In the genomic region with DNA sequence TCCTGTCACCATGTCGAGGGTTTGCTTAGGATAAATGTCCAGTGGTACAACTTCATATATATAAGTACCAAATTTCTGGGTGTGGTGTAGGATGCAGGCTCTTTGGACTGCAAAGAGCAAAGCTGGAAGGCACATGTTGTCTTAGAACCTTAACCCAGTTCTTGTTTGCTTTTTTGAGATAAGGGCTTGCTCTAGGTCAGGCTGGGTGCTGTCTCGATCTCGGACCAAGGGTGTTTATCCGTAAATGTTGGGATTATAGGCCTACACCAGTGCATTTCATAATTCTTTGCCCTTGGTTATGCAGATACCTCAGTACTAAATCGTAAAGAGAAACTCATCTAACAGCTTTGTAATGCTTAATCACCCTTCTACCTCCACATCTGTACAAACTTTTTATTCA, we compare ENCODE assay signal across 8 mouse cellular contexts. TPM values are rescaled to one million over a fixed set of nuclear protein-coding genes. Genes with fewer than 3 reads are reported as not detected.
DNase-seq lines count a peak whose midpoint lies in the region; ATAC-seq lines count a peak whose summit lies in the region.

No protein-coding gene starts in this region.

- peaks cover 9% of the 10 kb centered on the region for H3K4me1 ChIP-seq in heart, embryonic 16.5 days (ENCODE audit: control insufficient read depth, insufficient read depth, low read length)
- H3K4me1 ChIP-seq in hindbrain, embryonic 15.5 days (replicated peaks), result peaks cover 17% of the 10 kb centered on the region
- H3K4me1 ChIP-seq in midbrain, embryonic 13.5 days (replicated peaks), result peaks cover 17% of the 10 kb centered on the region

- peak overlapping the region; percentile 76 for H3K4me3 ChIP-seq in heart, embryonic 16.5 days (ENCODE audit: low read length)
- H3K4me3 ChIP-seq in hindbrain, embryonic 15.5 days, result peak overlapping the region; percentile 87
- peak overlapping the region; percentile 88 for H3K4me3 ChIP-seq in midbrain, embryonic 13.5 days (replicated peaks)

- no peak for DNase-seq in heart, adult 8-10 months (ENCODE audit: low spot score)
- peak; percentile 14 for DNase-seq in c-Kit-positive CD71-positive TER-119-negative erythroid progenitor cells, embryonic 14.5 days (ENCODE audit: low read depth)
- no peak for DNase-seq in adrenal gland, postnatal 25 days
- no peak for DNase-seq in ovary, adult 18-20 months (ENCODE audit: low spot score)
- no peak for DNase-seq in kidney, postnatal 14 days

- peak overlapping the region; percentile 73 for H3K9ac ChIP-seq in heart, embryonic 16.5 days (ENCODE audit: low read length)
- peak overlapping the region; percentile 54 for H3K9ac ChIP-seq in hindbrain, embryonic 15.5 days
- H3K9ac ChIP-seq in midbrain, embryonic 13.5 days (replicated peaks), result peak overlapping the region; percentile 81

- peak overlapping the region; percentile 85 for H3K4me2 ChIP-seq in heart, embryonic 16.5 days (ENCODE audit: low read depth, low read length)
- H3K4me2 ChIP-seq in hindbrain, embryonic 15.5 days, result peak overlapping the region; percentile 98
- peak overlapping the region; percentile 98 for H3K4me2 ChIP-seq in midbrain, embryonic 13.5 days (replicated peaks)

- H3K9me3 ChIP-seq in heart, embryonic 16.5 days (replicated peaks; ENCODE audit: control insufficient read depth, low read length), result no peaks in the 10 kb centered on the region
- no peaks in the 10 kb centered on the region for H3K9me3 ChIP-seq in hindbrain, embryonic 15.5 days
- H3K9me3 ChIP-seq in midbrain, embryonic 13.5 days, result no peaks in the 10 kb centered on the region

- WGBS in heart, embryonic 16.5 days, result 47% methylated on average over 5 of the region's 5 CpGs
- WGBS in hindbrain, embryonic 15.5 days, result 60% methylated on average over 5 of the region's 5 CpGs
- 62% methylated on average over 5 of the region's 5 CpGs for WGBS in midbrain, embryonic 13.5 days

- no peaks in the 10 kb centered on the region for H3K27me3 ChIP-seq in heart, embryonic 16.5 days (ENCODE audit: control insufficient read depth, insufficient read depth, low read length)
- no peaks in the 10 kb centered on the region for H3K27me3 ChIP-seq in hindbrain, embryonic 15.5 days
- no peaks in the 10 kb centered on the region for H3K27me3 ChIP-seq in midbrain, embryonic 13.5 days

- no peak for ATAC-seq in heart, embryonic 16.5 days (replicated peaks; ENCODE audit: extremely low read depth, insufficient read depth, low FRiP score)
- no peak for ATAC-seq in hindbrain, embryonic 15.5 days (ENCODE audit: low FRiP score, low read depth)
- no peak for ATAC-seq in midbrain, embryonic 13.5 days

- no peaks in the 10 kb centered on the region for H3K36me3 ChIP-seq in heart, embryonic 16.5 days (ENCODE audit: control insufficient read depth, insufficient read depth)
- H3K36me3 ChIP-seq in hindbrain, embryonic 15.5 days, result no peaks in the 10 kb centered on the region
- H3K36me3 ChIP-seq in midbrain, embryonic 13.5 days, result no peaks in the 10 kb centered on the region

- no peak overlapping the region for H3K27ac ChIP-seq in heart, embryonic 16.5 days (ENCODE audit: low read length)
- no peak overlapping the region for H3K27ac ChIP-seq in hindbrain, embryonic 15.5 days (replicated peaks)
- no peak overlapping the region for H3K27ac ChIP-seq in midbrain, embryonic 13.5 days

RNA-seq across cellular contexts. Expression of a gene that starts 0.8 kb away (rescaled TPM):
- 4.2 and 6.3 TPM in 2 replicates for polyA plus RNA-seq in heart, embryonic 16.5 days (2015; fragmentation: Nextera tagmentation; extraction: Ambion mirVana)
- 1 to 10 TPM; 5.0 to 9.5 (median 6.7) TPM for total RNA-seq in heart, adult 8-10 months (2022)
- 2.4 and 3.5 TPM in 2 replicates for polyA plus RNA-seq in hindbrain, embryonic 15.5 days (2015; fragmentation: Nextera tagmentation; extraction: Ambion mirVana)
- 4.3 and 4.7 TPM in 2 replicates for polyA plus RNA-seq in midbrain, embryonic 13.5 days (2015; fragmentation: Nextera tagmentation; extraction: Ambion mirVana)
- 1.0 and 2.1 TPM in 2 replicates for total RNA-seq in adrenal gland, postnatal 25 days (2021)

RNA-seq across cellular contexts. Expression of a gene that starts 22.1 kb away (rescaled TPM):
- 14.9 and 15.5 TPM in 2 replicates for polyA plus RNA-seq in heart, embryonic 16.5 days (2015; fragmentation: Nextera tagmentation; extraction: Ambion mirVana)
- total RNA-seq in heart, adult 8-10 months (2022), result 100 to 1,000 TPM; 220 to 269 (median 244) TPM
- 0.04 TPM in 1 of 2 replicates, not detected in the other for polyA plus RNA-seq in hindbrain, embryonic 15.5 days (2015; fragmentation: Nextera tagmentation; extraction: Ambion mirVana)
- not detected in 2 replicates for polyA plus RNA-seq in midbrain, embryonic 13.5 days (2015; fragmentation: Nextera tagmentation; extraction: Ambion mirVana)
- total RNA-seq in adrenal gland, postnatal 25 days (2021), result 0.15 TPM in 1 of 2 replicates, not detected in the other

Comparison
In these comparisons a context has a peak if more than half of its experiments do, and no peak if none do; other contexts are left out.
1. RNA of a gene that starts 22.1 kb away (polyA plus RNA-seq): 14.9 to 15.5 TPM in heart, embryonic 16.5 days; not detected in midbrain, embryonic 13.5 days and 0.04 TPM in hindbrain, embryonic 15.5 days; every median in the first group is over 10 times any median in the second.
2. Peak in every context shown above with its lines, with median percentiles within 50 percentile points of each other: H3K4me2 ChIP-seq, H3K4me3 ChIP-seq and H3K9ac ChIP-seq.